Mouse (Mus musculus) erythroblast, embryonic 14.5 days (primary cell): Measurements from ENCODE around the gene Chrm4.

ENCODE experiments used
- GATA1 ChIP-seq: IDR thresholded peaks from 2 replicates; pipeline ENCODE4 v1.6.1; 2012; ENCODE audit warnings: low read length, inconsistent platforms, mixed read lengths
- TAL1 ChIP-seq: IDR thresholded peaks from 3 replicates; pipeline ENCODE4 v1.6.1; 2012; ENCODE audit warnings: low read length, inconsistent platforms, mixed read lengths

DNA sequence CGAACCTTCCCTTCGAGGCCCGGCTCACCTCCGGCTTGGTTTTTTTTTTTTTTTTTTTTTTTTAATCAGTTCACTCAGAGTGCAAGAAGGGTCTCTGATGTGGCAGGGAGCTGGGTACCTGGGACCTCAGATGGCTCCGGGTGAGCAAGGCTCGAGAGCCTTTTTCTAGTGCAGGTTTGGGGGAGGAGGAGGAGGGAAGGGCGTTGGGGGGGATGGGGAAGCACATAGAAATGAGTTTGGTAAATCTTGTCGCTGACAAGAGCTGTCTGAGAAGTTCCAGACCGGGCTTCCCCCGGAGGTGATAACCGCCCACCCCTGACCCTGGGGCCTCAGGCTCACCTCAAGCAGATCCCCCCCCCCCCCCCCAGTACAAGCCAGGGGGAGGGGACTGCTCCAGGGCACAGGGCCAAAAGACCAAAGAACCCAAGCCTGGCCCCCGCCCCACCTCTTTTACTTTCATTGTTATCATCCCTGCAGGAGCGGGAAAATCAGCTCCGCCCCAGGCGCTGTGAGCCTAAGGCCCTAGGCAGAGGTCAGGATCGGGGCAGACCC is 5.2 kb downstream of the Chrm4 start, which contains the start of gene Mdk:
- no peak for TF ChIP-seq TAL1
- no peak for TF ChIP-seq GATA1
